Mouse (Mus musculus) neural tube, embryonic 11.5 days (tissue): ENCODE results near the gene Grb7. TPM values are rescaled to one million over a fixed set of nuclear protein-coding genes. Genes with fewer than 3 reads are reported as not detected.

Experiments
- ATAC-seq: fragments of 200-750 bp; cut with Nextera tagmentation; 2 replicates; pipeline ENCODE4 v1.8.0; 2017; ENCODE audit warnings: moderate number of reproducible peaks, mild to moderate bottlenecking, moderate TSS enrichment, moderate library complexity; ENCODE audit not compliant: insufficient read depth, low FRiP score, low TSS enrichment
- DNase-seq: peaks from one replicate; pipeline ENCODE4 v3.0.0-alpha.2; 2015; ENCODE audit warnings: low spot score
- H3K27ac ChIP-seq: fragments of 300-500 bp; sonication (generic); 2 replicates; pipeline ENCODE4 v1.5.1; 2014; ENCODE audit warnings: low read depth, mild to moderate bottlenecking, low read length
- H3K27me3 ChIP-seq: fragments of 300-500 bp; sonication (generic); 2 replicates; pipeline ENCODE4 v1.6.1; 2014; ENCODE audit warnings: mild to moderate bottlenecking, low read length, mixed read lengths; ENCODE audit not compliant: control insufficient read depth, insufficient read depth
- H3K36me3 ChIP-seq: fragments of 300-500 bp; sonication (generic); 2 replicates; pipeline ENCODE4 v1.6.1; 2014; ENCODE audit warnings: mild to moderate bottlenecking, low read length, moderate library complexity, mixed read lengths; ENCODE audit not compliant: control insufficient read depth, insufficient read depth
- H3K4me1 ChIP-seq: fragments of 300-500 bp; sonication (generic); 2 replicates; pipeline ENCODE4 v1.6.1; 2014; ENCODE audit warnings: low read length, mixed read lengths; ENCODE audit not compliant: control insufficient read depth, insufficient read depth
- H3K4me2 ChIP-seq: fragments of 300-500 bp; sonication (generic); 2 replicates; pipeline ENCODE4 v1.6.1; 2014; ENCODE audit warnings: low read depth, mild to moderate bottlenecking, moderate library complexity
- H3K4me3 ChIP-seq: fragments of 300-500 bp; sonication (generic); 2 replicates; pipeline ENCODE4 v1.5.1; 2014; ENCODE audit warnings: low read depth, low read length
- H3K9ac ChIP-seq: fragments of 300-500 bp; sonication (generic); 2 replicates; pipeline ENCODE4 v1.6.1; 2014; ENCODE audit warnings: mild to moderate bottlenecking, low read length
- H3K9me3 ChIP-seq: fragments of 300-500 bp; sonication (generic); 2 replicates; pipeline ENCODE4 v1.6.1; 2016; ENCODE audit warnings: low read length; ENCODE audit not compliant: control insufficient read depth
- WGBS: fragments of 180-500 bp; shearing (Covaris S2); extraction: QIAGEN DNeasy Blood & Tissue Kit; methylation state at CpG from one replicate; pipeline ENCODE4 v1.1.7; 2014; 5-methylcytosine and 5-hydroxymethylcytosine counted together
- polyA plus RNA-seq: library from polyadenylated mRNA; unstranded; fragments of >200 nt; fragmentation: Nextera tagmentation; extraction: Ambion mirVana; gene quantifications from 2 replicates; pipeline ENCODE4 v1.2.1, GENCODE M21; 2014

Gene Grb7
- polyA plus RNA-seq, 1 experiment from 2014 or later, result 1.9 TPM

- H3K9ac ChIP-seq, result peak overlapping the region; percentile 54
- peak overlapping the region; percentile 78 for H3K4me2 ChIP-seq
- peaks cover 19% of the 10 kb centered on the region for H3K27me3 ChIP-seq
- no peaks in the 10 kb centered on the region for H3K36me3 ChIP-seq
- 4% methylated on average over 27 of the region's 30 CpGs for WGBS
- H3K9me3 ChIP-seq, result no peaks in the 10 kb centered on the region
- peak overlapping the region; percentile 52 for H3K4me3 ChIP-seq
- DNase-seq (peak; percentile 48), ATAC-seq (peak; percentile 27; the same call in 1 of the 2 replicates)
- H3K27ac ChIP-seq, result no peak overlapping the region
- H3K4me1 ChIP-seq, result no peaks in the 10 kb centered on the region
Observed at GRCm38 (mm10) chr11:98458121-98458990, 12.2 kb downstream of the Grb7 start.

DNA sequence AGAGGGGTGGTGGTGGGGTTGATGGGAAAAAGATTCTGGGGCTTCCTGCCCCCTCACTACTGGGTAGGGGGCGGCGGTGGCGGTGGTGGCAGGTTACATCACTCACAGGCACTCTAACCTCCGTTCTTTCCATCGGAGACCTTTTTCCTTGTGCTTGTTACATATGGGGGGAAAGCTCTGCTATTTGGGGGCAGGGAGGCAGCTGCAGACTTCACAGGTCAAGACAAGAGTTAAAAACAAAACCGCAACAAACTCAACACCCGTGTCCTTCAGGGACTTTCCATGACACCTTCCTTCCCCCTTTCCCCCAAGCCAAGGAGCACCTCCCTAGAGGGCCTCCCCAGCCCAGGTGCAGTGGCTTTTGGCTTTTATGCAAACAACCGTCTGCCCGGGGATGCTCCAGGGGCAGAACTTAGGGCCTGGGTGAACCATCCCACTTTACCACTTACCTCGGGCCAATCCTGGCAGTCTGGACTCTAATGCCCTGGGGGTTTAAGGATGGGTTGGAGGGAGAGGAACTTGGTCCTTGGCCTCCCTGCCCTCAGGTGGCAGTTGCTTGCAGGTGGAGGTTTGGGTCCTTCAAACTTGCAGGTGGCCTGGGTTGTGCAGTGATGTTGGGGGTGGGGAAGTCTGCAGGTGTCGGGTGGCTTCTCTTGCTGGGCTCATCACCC, 13.0 kb downstream of the Grb7 start:
- no peak overlapping the region for H3K4me3 ChIP-seq
- DNase-seq (no peak), ATAC-seq (no peak)
- H3K36me3 ChIP-seq, result no peaks in the 10 kb centered on the region
- H3K27me3 ChIP-seq, result peaks cover 19% of the 10 kb centered on the region
- H3K9ac ChIP-seq, result no peak overlapping the region
- no peak overlapping the region for H3K27ac ChIP-seq
- H3K4me1 ChIP-seq, result no peaks in the 10 kb centered on the region
- no peak overlapping the region for H3K4me2 ChIP-seq
- WGBS, result 13% methylated on average over 11 of the region's 11 CpGs
- H3K9me3 ChIP-seq, result no peaks in the 10 kb centered on the region

- Histone ChIP-seq H3K36me3 (no peaks in the 10 kb centered on the region), H3K27ac (no peak overlapping the region), H3K4me1 (no peaks in the 10 kb centered on the region), H3K9me3 (no peaks in the 10 kb centered on the region), H3K9ac (no peak overlapping the region), H3K27me3 (peaks cover 19% of the 10 kb centered on the region), H3K4me2 (no peak overlapping the region), H3K4me3 (no peak overlapping the region)
- WGBS, result 84% methylated on average over 9 of the region's 9 CpGs
- ATAC-seq (no peak), DNase-seq (no peak)
Observed at GRCm38 (mm10) chr11:98459860-98460259, 13.7 kb downstream of the Grb7 start.

GRCm38 (mm10) chr11:98461109-98461720, 15.0 kb downstream of the Grb7 start:
- DNase-seq (no peak), ATAC-seq (no peak)
- no peak overlapping the region for H3K27ac ChIP-seq
- H3K9me3 ChIP-seq, result no peaks in the 10 kb centered on the region
- no peak overlapping the region for H3K4me2 ChIP-seq
- 65% methylated on average over 6 of the region's 6 CpGs for WGBS
- H3K27me3 ChIP-seq, result peaks cover 19% of the 10 kb centered on the region
- no peaks in the 10 kb centered on the region for H3K4me1 ChIP-seq
- H3K36me3 ChIP-seq, result no peaks in the 10 kb centered on the region
- no peak overlapping the region for H3K4me3 ChIP-seq
- no peak overlapping the region for H3K9ac ChIP-seq

DNA sequence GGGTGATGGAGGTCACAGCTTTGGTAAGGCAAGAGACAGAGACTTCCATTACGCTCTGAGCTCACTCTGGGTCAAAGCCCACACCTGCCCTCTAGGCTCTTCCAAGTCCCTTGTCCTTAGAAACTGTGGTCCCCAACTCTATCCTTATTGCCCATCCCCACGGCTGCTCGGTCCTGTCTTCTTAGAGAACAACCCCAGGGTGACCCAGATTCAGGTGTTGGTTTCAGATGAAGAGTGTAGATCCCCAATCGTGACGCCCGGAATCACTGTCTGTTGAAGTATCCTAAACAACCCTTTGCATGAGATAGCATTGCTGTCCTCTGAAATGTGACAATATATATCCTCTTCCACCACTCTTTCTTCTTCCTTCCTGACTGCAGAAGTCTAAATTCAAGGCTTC, 16.1 kb downstream of the Grb7 start:
- H3K4me1 ChIP-seq, result no peaks in the 10 kb centered on the region
- no peaks in the 10 kb centered on the region for H3K9me3 ChIP-seq
- WGBS, result 90% methylated on average over 6 of the region's 6 CpGs
- H3K27ac ChIP-seq, result no peak overlapping the region
- H3K36me3 ChIP-seq, result no peaks in the 10 kb centered on the region
- no peak overlapping the region for H3K4me2 ChIP-seq
- no peak for DNase-seq
- no peak overlapping the region for H3K4me3 ChIP-seq
- ATAC-seq, result no peak
- H3K9ac ChIP-seq, result no peak overlapping the region
- H3K27me3 ChIP-seq, result peaks cover 19% of the 10 kb centered on the region

GRCm38 (mm10) chr11:98463911-98464310, 17.7 kb downstream of the Grb7 start:
- Histone ChIP-seq H3K27ac (no peak overlapping the region), H3K9ac (no peak overlapping the region), H3K4me3 (no peak overlapping the region), H3K4me2 (no peak overlapping the region), H3K36me3 (no peaks in the 10 kb centered on the region), H3K4me1 (no peaks in the 10 kb centered on the region), H3K27me3 (peaks cover 10% of the 10 kb centered on the region), H3K9me3 (no peaks in the 10 kb centered on the region)
- no peak for ATAC-seq
- no peak for DNase-seq
- 93% methylated on average over 9 of the region's 9 CpGs for WGBS

DNA sequence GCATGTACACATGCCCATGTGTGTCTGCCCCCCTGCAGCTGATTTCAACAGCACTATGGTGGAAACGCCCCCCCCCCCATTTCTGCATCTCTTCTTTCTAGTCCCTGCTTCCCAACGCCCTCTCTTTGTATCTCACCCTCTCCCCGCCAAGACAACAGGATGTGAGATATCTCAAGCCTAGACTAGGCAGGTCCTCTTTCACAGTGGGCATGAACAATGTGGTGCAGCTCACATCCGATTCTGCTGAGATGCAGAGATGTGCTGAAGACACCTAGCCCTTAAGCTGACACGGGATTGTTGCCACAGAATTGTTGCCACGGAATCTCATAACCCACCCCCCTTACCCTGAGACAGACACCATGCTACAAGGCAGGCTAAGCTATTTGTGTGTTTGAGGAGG, 18.3 kb downstream of the Grb7 start:
- Histone ChIP-seq H3K27me3 (peaks cover 4% of the 10 kb centered on the region), H3K4me2 (no peak overlapping the region), H3K4me3 (no peak overlapping the region), H3K36me3 (no peaks in the 10 kb centered on the region), H3K4me1 (no peaks in the 10 kb centered on the region), H3K27ac (no peak overlapping the region), H3K9me3 (no peaks in the 10 kb centered on the region), H3K9ac (no peak overlapping the region)
- DNase-seq (no peak), ATAC-seq (no peak)
- 80% methylated on average over 6 of the region's 6 CpGs for WGBS

DNA sequence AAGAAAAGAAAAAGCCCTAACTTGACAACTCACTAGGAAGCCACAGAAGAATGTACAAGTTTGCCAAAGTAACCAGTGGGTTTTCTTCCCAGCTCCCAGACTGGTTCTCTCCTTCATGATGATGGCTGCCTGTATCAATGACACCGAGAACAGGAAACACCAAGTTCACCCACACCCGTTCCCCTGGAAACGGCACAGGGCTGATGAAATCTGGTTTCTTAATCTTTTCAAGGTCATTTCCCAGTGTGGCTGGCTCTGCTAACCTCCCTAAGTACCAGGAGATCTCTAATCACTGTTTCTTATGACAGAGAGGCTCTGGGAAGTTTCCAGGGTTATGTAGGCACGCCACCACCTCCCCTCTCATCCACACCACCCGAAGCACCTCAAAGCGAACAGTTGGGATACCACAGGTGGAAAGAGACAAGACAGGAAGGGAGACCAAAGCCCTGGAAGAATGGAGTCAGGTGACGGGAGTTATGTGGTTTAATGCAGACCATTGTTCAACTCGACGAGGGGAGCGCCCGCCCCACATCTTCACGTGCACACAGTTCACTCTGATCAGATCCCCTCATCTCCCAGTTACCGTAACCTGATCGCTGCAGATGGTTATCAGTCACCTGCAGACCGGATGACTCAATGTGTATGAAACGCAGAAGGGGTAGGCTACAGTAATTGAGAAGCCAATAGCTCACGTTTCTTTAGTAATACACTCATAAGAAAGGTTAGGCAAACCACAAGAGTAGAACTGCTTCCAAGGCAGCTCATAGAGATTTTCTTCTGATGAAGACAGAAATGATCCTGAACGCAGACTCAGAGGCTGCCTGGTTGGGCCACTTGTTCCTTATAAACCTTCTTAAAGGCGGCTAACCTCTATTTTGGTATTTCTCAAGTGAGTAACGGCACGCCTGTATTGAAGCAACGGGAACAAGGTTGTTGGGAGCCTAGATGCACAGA, 23.8 kb downstream of the Grb7 start:
- H3K4me1 ChIP-seq, result no peaks in the 10 kb centered on the region
- DNase-seq, result no peak
- no peaks in the 10 kb centered on the region for H3K9me3 ChIP-seq
- WGBS, result 84% methylated on average over 22 of the region's 22 CpGs
- no peak overlapping the region for H3K27ac ChIP-seq
- no peak overlapping the region for H3K9ac ChIP-seq
- no peak overlapping the region for H3K4me2 ChIP-seq
- no peak for ATAC-seq
- no peak overlapping the region for H3K4me3 ChIP-seq
- no peaks in the 10 kb centered on the region for H3K27me3 ChIP-seq
- no peaks in the 10 kb centered on the region for H3K36me3 ChIP-seq
